Mouse (Mus musculus) adrenal gland, adult 2 months (tissue): Measurements from ENCODE around the gene Mcam. TPM values are rescaled to one million over a fixed set of nuclear protein-coding genes. Genes with fewer than 3 reads are reported as not detected.

Experiments used
- DNase-seq: peaks from one replicate; pipeline ENCODE4 v3.0.0; 2021
- long read RNA-seq: library from polyadenylated mRNA; stranded (forward); transcript quantifications from one replicate; pipeline ENCODE4 v2.0.0, GENCODE M21; 2021
- polyA plus RNA-seq: library from polyadenylated mRNA; depleted of rRNA; stranded (reverse); fragments of >200 nt; gene quantifications from 2 replicates; pipeline ENCODE4 v1.2.3, GENCODE M21; 2012; rRNA removed
- total RNA-seq, 2 experiments: library from RNA; stranded (reverse); gene quantifications; 2 replicates each; pipeline ENCODE4 v1.2.3; 2021

Gene Mcam
- total RNA-seq (10 to 100 TPM; 30.5 to 52.2 TPM), polyA plus RNA-seq (24.9 and 39.4 TPM in 2 replicates)
- long read RNA-seq, transcript Mcam-201 (16 exons, 2,989 nt): major isoform, 11 of 26 reads
- long read RNA-seq, partial matches to known transcripts: 6 of 26 reads
- long read RNA-seq, other reads (novel, unspliced or antisense): 5 of 26 reads

DNA sequence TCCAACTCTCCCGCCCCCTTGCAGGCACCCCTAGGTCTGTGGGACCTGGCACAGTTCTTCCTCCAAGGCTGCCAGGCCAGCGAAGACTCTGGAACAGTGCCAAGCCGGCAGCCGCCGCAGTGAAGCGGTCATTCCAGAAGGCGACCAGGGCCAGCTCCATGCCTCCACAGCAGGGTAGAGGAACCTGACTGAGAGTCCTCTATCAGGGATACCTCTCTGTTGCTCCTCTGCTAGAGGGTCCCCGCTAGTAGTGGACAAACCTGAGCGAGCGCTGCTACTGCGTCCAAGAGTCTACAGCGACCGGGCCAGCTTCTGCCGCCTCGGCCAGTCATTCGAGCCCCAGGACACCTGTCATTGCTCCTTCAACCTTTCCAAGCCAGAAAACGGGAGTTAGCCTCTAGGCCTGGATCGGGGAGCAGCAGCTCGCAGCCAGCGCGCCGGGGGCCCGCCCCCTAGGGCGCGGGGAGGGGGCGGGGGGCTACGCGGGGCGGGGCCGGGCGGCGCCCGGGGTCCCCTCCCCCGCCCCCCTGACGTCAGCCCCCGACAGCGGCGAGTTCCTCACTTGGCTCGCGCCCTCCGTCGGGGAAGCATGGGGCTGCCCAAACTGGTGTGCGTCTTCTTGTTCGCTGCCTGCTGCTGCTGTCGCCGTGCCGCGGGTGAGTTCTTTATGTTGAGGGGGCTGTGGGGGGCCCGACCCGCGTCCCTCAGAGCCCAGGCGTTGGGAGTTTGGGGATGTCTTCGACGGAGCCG lies at the start of gene Mcam:
TSS of gene Mcam (plus strand) at position 369 of the 750 bp plus-strand sequence.
- peak; percentile 83 for DNase-seq

DNA sequence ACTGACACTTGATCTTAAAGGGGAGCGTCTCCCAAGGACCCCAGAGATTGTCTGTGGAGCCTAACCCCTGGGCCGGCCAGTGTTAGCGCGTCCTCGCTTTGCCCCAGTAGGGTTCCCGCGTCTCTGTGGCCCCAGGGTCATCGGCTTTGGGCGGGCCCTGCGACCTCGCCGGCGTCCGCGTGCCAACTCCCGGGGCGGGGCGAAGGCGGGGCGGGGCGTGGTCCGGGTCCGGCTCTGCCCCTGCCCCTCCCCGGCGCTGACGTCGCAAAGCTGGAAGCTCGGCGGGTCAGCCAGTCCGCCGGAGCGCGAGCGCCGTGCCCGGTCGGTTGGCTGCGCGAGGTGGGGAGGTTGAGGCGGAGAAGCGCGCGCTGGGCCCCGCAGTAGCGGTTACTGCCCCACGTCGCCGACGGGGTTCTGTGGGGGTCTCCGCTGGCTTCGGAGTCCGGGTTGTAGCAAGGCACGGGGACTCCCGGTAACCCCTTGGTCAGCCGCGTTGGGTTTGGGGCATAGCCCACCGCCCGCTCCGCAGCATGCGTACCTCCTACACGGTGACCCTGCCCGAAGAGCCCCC lies 49.5 kb upstream of the Mcam start:
- DNase-seq: peak; percentile 99

DNA sequence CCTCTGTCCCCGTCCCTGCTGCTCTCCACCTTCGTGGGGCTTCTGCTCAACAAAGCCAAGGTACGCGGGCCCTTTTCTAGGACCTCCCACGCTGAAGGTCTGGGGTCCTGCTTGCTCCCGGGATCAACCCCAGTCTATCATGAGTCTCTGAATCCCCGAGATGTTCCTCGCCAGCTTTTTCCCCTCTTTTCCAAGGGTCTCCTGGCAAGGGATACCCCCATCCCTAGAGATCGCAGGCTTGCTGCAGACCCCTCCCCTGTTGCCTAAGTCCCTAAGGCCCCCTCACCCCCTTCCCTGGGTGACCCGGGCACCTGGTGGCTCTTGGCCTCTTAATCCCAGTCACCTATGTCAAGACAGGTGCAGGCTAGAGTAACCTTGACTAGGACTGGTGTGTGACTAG lies 49.0 kb upstream of the Mcam start:
- DNase-seq: no peak

DNA sequence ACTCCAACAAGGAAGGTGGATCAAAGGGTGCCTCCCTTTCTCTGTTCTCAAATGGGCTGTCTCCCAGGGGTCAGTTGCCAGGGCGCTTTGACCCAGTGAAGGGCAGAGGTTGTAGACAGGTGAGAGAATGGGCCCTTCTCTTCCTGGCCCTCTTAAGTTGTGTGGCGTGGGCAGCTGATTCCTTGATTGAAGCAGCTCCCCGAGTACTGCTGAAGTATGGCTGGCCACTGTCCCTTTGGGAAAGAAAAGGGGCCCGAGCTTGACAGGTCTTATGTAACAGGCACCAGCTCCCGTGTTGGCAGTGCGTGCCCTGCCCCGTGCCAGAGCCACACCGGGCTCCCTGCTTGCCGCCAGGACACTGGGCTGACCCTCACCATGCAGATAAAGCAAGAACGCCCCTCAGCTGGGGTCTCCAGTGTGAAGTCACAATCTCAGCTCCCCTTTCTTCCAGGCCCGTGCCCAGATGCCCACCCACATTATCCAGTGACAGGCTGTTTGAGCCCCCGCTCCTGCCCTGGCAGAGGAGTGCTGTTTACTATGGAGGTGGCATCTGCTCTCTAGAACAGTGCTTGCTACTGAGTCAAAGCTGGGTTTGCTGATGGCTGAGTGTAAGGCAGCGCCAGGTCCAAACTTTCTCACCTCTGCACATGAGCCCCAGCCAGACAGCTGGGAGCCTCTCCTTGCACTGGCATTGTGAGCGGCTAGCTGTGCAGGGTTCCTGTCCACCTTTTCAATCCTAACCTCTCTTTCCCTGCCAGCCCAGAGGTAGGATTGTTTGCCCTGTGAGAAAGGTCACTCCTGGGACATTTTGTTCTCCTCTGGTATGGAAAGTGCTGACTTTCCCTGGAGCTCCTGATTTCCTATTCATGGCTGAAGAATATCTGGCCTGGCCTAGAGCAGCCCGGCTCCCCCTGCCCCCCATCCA lies 48.3 kb upstream of the Mcam start:
- peak; percentile 74 for DNase-seq

DNA sequence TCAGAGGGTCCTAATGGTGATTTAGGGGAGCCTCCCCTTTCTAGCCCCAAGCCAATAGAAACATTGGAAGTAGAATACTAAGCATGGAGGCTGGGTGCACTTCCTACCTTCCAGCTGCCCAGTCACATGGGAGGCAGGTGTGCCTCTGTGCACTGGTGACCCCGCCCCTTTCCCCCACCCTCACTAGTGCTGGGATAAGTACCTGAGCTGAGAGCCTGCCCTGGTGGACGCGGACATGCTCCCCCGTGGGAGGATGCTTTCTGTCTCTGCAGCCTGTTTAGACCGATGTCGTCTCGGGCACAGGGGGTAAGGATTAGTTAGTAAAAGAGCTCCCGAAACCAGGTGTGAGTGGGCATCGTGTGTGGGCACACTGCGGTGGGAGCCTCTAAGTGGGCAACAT lies 47.3 kb upstream of the Mcam start:
- DNase-seq: no peak

DNA sequence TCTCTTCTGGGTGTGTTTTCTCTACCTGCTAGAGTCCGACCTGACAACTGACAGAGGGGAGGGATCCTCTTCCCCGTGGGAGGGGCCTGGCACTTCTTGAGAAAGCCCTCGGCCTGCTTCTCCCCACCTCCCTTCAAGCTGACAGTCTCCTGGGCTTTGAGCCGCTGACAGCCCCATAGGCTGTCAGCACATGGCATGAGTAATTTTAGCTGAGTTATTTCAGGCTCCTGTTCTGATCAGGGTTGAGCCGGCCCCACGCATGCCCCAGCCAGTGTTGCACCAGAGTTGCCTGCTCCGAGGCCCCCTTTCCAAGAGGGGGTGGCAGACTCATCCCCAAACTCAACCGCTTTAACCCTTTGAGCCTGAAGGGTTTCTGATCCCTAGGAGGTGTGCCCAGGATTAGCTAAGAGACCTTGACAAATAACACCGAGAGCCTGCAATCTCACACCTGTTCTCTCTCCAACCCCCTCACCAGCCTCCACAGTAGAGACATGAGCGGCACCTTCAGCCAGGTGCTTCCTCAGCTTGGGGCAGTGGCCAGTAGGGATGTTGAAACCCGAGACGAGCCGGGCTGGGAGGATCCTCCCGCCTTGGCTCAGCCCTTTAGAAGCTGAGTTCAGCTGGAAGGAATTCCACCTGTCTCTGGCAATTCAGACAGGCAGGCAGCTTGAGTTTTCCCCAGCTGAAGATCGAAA lies 46.4 kb upstream of the Mcam start:
- no peak for DNase-seq

DNA sequence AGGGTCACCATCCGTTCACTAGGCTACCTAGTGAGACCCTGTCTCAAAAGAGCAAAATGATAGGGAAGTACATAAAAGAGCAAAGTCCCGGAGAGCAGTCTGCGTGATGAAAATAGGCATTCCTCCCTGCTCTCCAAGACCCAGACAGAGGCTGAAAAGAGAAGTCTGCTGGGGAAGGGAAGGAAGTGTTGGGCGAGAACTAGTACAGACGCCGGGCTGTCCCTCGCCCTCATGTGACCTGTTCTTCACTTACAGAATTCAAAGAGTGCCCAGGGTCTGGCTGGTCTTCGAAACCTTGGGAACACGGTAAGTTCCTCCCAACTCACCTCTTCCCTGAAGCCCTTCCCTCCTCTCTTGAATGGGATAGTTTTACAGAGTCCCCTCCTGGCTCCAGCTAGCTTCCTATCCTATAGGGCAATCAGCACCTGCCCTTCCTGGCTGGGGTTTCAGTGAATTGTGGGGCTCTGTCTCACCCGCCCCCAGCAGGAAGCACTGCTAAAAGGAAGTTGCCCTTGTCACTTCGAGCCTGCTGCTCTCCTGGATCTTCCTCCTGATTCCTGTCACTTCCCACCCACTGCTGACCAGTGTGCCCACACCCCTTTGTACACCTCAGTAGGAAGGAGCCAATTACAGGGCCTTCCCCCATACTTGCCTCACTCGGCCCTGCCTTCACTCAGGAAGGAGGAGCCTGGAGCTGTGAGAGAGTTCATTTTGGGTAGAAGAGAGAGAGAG lies 45.2 kb upstream of the Mcam start:
- DNase-seq: no peak

DNA sequence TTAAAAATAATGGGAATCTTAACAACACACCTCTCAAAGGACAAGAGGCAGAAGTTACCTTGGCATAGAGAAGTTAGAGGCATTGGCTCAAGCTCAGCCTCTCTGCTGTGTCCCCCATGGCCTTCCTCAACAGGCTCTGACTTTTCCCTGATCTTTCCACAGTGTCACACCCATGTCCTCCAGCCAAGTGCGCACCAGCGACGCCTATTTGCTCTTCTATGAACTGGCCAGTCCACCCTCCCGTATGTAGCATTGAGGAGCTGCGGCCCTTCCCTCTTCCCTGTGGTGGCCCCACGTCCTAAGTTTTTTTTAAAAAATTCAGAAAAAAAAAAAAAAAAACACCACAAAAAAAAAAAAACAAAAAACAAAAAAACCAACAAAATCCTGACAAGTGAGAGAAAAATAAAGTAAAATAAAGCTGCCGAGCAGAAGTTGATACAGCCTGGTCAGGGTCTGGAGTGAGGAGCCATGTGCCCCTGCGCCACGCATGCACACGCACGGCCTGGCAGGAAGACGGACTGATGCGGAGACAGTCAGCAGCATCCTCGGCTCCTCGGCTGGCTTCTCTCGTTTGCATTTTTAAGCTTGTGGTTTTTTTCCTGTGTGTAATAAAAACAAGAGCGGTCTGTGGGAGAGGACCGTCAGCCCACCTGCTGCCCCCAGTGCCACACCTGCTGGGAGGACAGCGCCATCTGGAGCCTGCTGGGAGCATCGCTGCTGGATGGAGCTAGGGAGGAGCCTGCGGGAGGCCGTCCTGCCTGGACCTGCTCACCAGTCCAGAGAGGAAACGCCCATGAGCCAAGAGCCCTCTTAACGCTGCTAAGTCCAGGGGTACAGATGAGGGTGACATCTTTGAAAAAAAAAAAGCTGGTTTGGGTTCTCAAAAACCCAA lies 40.4 kb upstream of the Mcam start:
- peak; percentile 74 for DNase-seq

DNA sequence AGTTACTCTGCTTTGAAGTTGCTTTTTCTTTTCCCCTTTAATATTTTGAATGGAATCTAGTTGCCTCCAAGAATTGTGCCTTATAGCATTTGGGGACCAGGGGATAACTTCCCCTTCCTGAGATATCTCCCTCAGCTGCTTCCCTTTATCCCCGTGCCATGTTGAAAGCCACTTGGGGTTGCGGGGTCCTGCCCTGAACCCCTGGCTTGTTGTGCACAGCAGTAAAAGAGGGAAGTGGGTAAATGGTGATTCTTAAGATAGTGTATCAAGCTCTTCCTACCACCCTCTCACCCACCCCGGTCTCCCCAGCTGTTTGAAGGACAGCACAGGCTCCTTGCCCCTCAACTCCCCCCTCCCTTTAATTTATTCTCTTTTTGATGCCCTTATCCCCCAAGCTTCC lies 39.5 kb upstream of the Mcam start:
- no peak for DNase-seq

DNA sequence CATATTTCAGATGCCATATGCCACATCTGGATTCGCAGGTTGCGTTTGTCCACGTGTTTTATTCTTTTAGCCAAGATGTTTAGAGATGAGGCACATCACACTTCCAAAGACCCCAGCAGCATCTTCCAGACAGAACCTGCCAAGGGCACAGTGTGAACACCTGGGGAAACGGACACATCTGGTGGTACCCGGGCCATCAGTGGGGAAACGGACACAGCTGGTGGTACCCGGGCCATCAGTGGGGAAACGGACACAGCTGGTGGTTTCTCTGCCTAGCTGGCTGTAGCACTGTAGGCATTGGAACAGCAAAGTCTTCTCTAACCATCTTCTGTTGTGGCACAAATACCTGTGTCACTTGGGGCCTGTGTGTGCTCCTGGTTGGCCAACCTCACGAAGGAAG lies 38.5 kb upstream of the Mcam start:
- DNase-seq: no peak

DNA sequence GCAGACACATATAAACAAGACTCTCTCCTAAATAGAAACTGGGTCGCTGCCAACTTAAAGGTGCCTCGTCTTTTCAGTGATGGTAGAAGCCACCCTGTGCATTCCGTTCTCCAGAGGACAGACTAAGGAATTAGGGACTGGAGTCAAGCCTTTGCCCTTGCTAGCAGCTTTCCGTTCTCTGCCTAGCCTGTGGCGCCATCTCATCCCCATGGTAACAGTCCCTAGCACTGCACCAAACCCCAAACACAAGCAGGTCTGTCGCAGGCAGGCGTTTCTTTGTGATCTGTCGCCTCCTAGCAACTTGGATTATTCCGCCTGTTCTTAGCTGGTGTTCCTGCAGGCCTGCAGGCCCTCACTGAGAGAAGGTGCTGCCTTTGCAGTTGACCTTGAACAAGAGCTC lies 37.7 kb upstream of the Mcam start:
- DNase-seq: peak; percentile 65

DNA sequence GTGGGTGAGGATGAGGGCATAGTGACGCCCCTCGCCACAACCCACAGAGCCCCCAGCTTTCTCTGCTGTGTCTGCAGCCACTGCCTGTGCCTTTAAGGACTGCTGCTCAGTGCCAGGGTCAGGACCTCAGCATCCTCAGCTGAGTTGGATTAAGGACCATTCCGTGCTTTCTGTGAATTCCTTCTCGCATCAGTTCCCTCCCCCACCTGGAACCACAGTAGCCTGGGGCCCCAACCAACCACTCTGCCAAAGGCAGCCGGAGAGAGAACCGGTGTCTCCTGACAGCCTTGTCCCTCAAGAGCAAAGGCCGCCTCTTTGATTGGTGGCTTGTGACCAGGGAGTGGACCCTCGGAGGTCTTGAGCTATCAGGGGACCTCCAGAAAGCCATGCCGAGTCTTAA lies 32.8 kb upstream of the Mcam start, which contains the start of gene Mfrp:
TSS of gene Mfrp (plus strand) at position 240 of the 400 bp plus-strand sequence.
- DNase-seq: no peak

DNA sequence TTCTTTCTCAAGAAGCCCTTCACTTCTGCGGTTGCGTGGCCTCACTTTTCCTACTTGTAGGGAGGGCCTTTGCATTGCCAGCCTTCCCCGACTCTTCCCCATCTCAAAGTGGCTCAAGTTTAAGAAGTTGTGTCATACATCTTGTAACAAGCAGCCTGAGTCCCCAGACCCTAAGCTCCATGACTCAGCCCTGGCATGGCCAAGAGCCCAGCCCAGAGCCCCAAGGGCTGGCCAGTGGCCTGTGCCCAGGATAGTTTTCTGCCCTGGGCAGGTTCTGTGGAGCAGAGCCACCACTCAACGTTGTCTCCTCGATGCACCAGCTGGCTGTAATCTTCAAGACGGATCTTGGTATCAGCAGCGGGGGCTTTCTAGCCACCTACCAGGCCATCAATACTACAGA lies 29.4 kb upstream of the Mcam start:
- DNase-seq: peak; percentile 48

DNA sequence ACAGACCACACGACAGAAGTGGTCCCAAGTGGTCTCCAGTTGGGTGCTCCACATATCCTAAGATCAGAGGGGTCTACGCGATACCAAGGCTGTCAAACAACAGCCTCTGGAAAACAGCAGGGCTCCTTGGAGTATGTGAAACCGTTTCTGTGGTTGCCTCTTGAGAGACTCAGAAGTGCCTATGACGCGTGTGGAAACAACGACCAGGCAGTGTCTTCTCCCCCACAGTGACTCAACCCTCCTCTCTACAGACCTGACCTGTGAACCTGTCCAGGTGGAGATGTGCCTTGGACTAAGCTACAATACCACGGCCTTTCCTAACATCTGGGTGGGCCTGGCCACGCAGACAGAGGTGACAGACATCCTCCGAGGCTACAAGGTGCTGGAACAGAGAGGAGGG lies 28.5 kb upstream of the Mcam start:
- DNase-seq: no peak

DNA sequence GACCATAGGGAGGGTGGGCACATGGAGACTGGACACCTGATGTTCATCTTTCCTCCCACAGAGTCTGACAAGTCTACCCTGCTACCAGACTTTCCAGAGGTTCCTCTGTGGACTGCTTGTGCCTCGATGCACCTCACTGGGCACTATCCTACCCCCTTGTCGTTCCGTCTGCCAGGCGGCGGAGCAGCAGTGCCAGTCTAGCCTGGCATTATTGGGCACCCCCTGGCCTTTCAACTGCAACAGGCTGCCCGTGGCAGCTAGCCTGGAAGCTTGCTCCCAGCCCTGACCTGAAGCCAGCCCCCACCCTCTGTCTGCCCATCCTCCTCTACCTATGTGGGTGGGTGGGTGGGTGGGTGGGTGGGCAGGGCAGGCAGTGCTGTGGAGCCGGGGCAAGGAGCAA lies 28.1 kb upstream of the Mcam start:
- no peak for DNase-seq

DNA sequence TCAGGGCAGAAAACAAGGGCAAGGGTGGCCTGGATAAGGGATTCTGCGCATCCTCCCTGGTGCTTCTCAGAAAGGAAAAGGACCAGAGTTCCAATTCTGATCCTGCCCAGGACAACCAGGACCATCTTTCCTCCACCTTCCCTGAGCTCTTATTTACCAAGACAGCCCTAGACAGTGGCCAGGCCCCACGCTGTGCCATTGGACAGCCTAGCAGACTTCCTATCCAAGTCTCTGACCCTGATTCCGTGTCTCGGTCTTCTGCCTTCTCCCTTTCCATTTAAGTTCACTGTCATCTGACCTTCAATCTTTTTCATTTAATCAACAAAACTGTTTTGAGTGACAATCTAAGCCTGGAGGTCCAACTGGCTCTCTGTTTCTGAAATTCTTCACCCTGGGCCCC lies 27.7 kb upstream of the Mcam start:
- no peak for DNase-seq

DNA sequence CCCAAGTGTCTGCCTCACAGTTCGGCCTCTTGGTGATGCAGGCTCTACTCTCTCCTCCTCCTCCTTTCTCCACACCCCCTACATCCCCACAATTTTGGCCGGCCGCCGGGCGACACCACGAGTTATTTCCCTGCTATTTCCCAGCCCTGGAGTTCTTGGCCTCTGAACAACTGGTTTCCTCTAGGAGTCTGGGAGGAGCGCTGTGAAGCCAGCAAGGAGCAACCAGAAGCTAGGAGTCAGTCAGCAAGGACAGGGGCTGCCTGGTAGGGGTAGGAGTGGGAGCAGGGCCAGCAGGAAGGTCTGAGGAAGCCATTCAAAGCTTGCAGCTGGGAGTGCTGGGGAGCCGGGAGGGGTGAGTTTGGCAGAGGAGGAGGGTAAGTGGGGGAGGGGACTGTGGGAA lies 27.2 kb upstream of the Mcam start, which contains the start of gene C1qtnf5:
TSS of gene C1qtnf5 (plus strand) at position 136 of the 400 bp plus-strand sequence.
- peak; percentile 85 for DNase-seq

DNA sequence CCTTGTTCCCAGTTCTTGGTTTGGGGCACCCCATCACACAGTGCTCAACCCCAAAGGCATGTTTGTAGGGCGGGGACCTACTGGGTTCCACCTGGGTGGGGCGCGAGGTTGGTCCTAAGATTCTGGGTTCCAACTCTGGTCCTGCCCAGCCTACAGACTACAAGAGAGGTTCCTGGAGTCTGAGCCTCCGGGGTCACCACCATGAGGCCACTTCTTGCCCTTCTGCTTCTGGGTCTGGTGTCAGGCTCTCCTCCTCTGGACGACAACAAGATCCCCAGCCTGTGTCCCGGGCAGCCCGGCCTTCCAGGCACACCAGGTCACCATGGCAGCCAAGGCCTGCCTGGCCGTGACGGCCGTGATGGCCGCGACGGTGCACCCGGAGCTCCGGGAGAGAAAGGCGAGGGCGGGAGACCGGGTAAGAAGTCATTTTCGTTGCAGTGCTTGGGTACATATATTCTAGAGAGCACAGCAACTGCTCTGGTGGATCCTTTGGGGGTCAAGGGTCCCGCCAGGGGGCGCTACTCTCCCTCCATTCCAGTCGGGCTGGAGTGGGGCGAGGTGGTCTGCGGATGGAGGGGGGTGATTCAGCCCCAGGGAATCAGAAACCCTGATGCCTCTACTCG lies 26.6 kb upstream of the Mcam start:
- DNase-seq: peak; percentile 81

DNA sequence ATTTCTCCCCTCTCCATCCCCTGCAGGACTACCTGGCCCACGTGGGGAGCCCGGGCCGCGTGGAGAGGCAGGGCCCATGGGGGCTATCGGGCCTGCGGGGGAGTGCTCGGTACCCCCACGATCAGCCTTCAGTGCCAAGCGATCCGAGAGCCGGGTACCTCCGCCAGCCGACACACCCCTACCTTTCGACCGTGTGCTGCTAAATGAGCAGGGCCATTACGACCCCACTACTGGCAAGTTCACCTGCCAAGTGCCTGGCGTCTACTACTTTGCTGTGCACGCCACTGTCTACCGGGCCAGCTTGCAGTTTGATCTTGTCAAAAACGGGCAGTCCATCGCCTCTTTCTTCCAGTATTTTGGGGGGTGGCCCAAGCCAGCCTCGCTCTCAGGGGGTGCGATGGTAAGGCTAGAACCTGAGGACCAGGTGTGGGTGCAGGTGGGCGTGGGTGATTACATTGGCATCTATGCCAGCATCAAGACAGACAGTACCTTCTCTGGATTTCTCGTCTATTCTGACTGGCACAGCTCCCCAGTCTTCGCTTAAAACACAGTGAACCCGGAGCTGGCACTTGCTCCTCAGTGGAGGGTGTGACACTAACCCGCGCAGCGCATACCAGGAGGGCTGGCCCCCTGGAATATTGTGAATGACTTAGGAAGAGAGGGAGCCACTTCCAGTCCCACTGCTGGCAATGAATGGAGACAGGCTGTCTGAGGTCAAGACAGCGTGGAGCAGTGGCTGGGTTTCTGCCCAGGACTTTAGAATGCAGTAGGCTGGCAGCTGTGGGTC lies 25.8 kb upstream of the Mcam start:
- DNase-seq: no peak
